Mouse (Mus musculus) gastrocnemius, postnatal 36 days (tissue): Measurements from ENCODE around the gene Cep131. TPM values are rescaled to one million over a fixed set of nuclear protein-coding genes. Genes with fewer than 3 reads are reported as not detected.

Experiments used
- DNase-seq, 2 experiments: peaks; one replicate each; pipeline ENCODE4 v3.0.0; 2022
- intact Hi-C: fragments of 180-260 bp; cut with DNase I; formaldehyde crosslinking; loops from one replicate; pipeline ENCODE4 v1.15.1; 2025
- total RNA-seq, 2 experiments: library from RNA; stranded (reverse); gene quantifications; 2 replicates each; pipeline ENCODE4 v1.2.3; 2021

The Cep131 gene
- total RNA-seq, 2 experiments from 2014 or later: 6.6 to 8.0 TPM

GRCm38 (mm10) chr11:120101036-120101435 is 14.4 kb upstream of the Cep131 start:
- DNase-seq: peak; percentile 34 to 47
- intact Hi-C loops: loop anchor here (2.0 kb wide), 1 partner anchor 70 kb away; no protein-coding TSS in a partner anchor

GRCm38 (mm10) chr11:120098588-120099511 is 12.2 kb upstream of the Cep131 start, which contains the start of the genes Tepsin and Ndufaf8:
Gene Tepsin, minus strand, starts transcription at chr11:120098731.
Gene Ndufaf8, plus strand, starts transcription at chr11:120098928.
- peak; percentile 92 to 100 for DNase-seq

GRCm38 (mm10) chr11:120092817-120093591 is 6.4 kb upstream of the Cep131 start:
- intact Hi-C loops: no loop called here
- no peak for DNase-seq

More at GRCm38 (mm10) chr11:120098588-120099511, 12.2 kb upstream of the Cep131 start, which contains the start of the genes Tepsin and Ndufaf8:
- intact Hi-C loops: no loop called here

GRCm38 (mm10) chr11:120090661-120091060 is 4.0 kb upstream of the Cep131 start:
- no peak for DNase-seq
- intact Hi-C loops: no loop called here

- DNase-seq: peak in 1 of 2 experiments; percentile 44
- intact Hi-C loops: no loop called here
These were observed 568 bp downstream of the Cep131 start for GRCm38 (mm10) chr11:120085891-120086627.

GRCm38 (mm10) chr11:120080282-120080681 is 6.3 kb downstream of the Cep131 start:
- no peak for DNase-seq
- intact Hi-C loops: no loop called here

GRCm38 (mm10) chr11:120076191-120076590 is 10.4 kb downstream of the Cep131 start:
- no peak for DNase-seq
- intact Hi-C loops: no loop called here

- intact Hi-C loops: no loop called here
These were observed 13.5 kb downstream of the Cep131 start for GRCm38 (mm10) chr11:120072986-120073647.

GRCm38 (mm10) chr11:120071731-120072320 is 14.8 kb downstream of the Cep131 start:
- DNase-seq: no peak
- intact Hi-C loops: no loop called here

More at GRCm38 (mm10) chr11:120072986-120073647, 13.5 kb downstream of the Cep131 start:
- DNase-seq: no peak

GRCm38 (mm10) chr11:120071065-120071464 is 15.6 kb downstream of the Cep131 start:
- DNase-seq: no peak
- intact Hi-C loops: no loop called here

- intact Hi-C loops: no loop called here
- DNase-seq: no peak
These were observed 16.2 kb downstream of the Cep131 start for GRCm38 (mm10) chr11:120070286-120070930.

GRCm38 (mm10) chr11:120069261-120069660 is 17.4 kb downstream of the Cep131 start:
- intact Hi-C loops: no loop called here
- DNase-seq: no peak

- intact Hi-C loops: no loop called here
- no peak for DNase-seq
These were observed 18.8 kb downstream of the Cep131 start for GRCm38 (mm10) chr11:120067834-120068233.

GRCm38 (mm10) chr11:120065291-120065690 is 21.3 kb downstream of the Cep131 start:
- intact Hi-C loops: loop anchor here (2.0 kb wide), 1 partner anchor 34 kb away; no protein-coding TSS in a partner anchor
- DNase-seq: peak in 1 of 2 experiments; percentile 36

GRCm38 (mm10) chr11:120064668-120065040 is 22.0 kb downstream of the Cep131 start:
- intact Hi-C loops: loop anchor here (2.0 kb wide), 1 partner anchor 34 kb away; no protein-coding TSS in a partner anchor
- DNase-seq: no peak

GRCm38 (mm10) chr11:120064006-120064667 is 22.5 kb downstream of the Cep131 start:
- no peak for DNase-seq
- intact Hi-C loops: loop anchor here (2.0 kb wide), 1 partner anchor 33 kb away; no protein-coding TSS in a partner anchor

GRCm38 (mm10) chr11:120063326-120063725 is 23.3 kb downstream of the Cep131 start:
- intact Hi-C loops: no loop called here
- DNase-seq: no peak

- DNase-seq: no peak
- intact Hi-C loops: no loop called here
These were observed 26.0 kb downstream of the Cep131 start for GRCm38 (mm10) chr11:120060634-120061033.
